Mouse (Mus musculus) ES-CJ7 (cell line): ENCODE measurements at regions not wholly inside any gene's neighbourhood (a gene's known extent, or its start where the extent isn't known, plus 50 kb on each side); places are given as distances from the start of the nearest gene placed in this dataset.

Experiments used
- DNase-seq: peaks from one replicate; pipeline ENCODE4 v3.0.0; 2011; ENCODE audit warnings: low read depth, low spot score

DNA sequence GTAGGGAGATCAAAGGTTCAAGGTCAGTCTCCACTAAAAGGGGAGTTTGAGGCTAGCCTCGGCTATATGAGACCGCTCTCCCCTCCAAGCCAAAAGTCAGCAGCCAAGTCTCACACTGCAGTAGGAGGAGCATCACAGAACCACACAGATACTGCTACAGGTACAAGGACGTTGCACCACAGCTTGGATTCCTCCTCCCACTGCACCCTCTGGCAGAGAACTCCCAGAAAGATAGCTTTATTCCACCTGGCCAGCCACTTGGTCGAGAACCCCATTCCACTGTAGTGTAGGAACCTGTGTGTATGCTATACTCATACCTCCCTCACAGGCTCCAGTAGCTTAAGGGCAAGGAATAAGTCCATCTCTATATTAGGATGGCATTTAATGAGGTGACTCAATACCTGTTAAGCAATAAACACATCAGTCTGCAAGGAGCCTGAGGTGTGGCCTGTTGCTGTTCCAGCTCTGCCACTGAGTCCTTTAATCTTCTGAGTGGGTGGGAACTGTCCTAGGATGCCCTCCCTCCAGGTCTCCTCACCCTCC lies 254.0 kb downstream of the Sox4 start:
- DNase-seq: no peak

DNA sequence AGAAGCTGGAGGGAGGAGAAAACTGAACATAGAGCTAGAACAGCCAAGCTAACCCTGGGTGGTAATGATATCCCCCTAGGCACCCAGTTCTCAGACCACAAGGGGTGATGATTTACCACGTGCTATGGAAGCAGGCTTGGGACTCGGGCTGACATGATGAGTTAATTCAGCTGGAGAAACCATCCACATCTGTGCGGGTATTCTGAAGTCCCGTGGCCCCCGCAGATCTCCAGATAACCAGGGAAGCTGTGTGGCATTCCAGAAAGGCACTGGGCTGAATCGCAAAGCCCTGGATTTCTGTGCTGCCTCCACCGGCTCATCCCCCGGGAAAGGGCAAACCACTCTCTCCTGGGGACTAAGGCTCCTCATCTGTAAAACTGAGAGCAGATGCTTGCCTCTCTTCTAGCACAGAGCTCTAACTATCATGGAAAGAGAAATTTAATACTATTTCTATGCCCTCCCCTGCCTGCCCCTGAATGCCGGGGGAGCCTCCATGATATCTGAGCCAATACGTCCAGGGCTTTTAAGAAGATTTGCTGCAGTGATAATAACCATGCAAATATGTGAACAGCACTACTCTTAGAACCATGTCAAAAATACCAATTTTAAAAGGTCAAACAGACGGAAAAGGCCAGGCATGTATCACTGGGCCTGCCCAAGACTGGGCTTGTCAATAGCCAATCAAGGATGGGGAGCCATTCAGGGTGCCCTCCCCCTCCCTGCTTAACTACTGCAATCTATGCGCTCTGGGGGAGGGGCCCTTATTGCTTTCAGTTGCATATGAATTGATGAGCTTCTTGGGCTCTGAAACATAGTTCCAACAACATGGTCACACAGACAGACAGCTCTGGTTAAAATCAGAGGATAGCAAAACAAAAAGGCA lies 255.5 kb downstream of the Sox4 start:
- DNase-seq: no peak

- peak; percentile 12 for DNase-seq
These were observed 260.4 kb downstream of the Sox4 start for GRCm38 (mm10) chr13:28693078-28693477.

- peak; percentile 16 for DNase-seq
These were observed 260.9 kb downstream of the Sox4 start for GRCm38 (mm10) chr13:28692587-28692986.

DNA sequence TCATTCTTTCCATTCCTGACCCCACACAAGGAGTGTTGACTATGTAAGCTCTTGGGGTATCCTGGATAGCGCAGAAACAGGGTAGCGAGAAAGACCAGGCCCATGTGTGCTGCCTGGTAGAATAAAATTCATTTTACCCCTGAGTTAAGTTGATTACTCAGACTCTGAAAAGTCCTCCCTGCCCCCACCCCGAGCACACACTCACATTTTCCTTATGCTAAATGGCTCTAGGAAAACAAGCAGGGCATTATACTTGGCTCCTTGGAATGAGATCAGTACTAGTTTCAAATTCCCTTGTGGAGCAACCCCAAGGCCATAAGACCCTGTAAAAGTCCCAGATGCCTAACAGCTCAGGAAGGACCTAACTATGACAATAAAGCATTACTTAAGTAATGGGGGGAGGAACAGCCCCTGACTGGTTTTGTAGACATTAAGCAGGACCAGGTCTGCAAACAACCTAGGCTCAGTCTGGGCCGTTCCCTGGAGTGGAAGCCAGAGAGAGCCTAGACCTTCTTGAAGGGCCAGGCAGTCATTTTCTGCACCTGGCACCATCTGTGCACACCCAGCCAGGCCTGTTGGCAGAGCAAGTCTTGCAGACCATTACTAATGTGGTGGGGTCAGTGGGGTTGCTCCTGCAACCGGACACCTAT lies 262.9 kb downstream of the Sox4 start:
- DNase-seq: no peak

DNA sequence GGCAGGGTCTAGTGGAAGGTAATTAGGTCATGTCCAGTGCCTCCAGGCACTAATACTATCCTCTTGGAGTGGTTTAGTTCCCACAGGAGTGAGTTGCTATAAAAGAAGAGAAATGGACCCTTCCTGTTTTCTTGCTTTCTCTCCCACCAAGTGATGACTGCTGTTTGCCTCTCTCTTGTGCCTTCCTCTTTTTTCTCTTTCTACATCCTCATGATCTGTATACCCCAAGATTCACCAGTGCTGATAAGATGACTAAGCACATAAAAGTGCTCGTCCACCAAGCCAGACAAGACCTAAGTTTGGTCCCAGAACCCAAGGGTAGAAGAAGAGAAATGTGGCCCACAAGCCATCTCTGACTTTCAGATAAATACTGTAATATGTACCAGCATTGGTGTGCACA lies 265.7 kb downstream of the Sox4 start:
- no peak for DNase-seq

- no peak for DNase-seq
These were observed 269.2 kb downstream of the Sox4 start for GRCm38 (mm10) chr13:28684311-28684710.

DNA sequence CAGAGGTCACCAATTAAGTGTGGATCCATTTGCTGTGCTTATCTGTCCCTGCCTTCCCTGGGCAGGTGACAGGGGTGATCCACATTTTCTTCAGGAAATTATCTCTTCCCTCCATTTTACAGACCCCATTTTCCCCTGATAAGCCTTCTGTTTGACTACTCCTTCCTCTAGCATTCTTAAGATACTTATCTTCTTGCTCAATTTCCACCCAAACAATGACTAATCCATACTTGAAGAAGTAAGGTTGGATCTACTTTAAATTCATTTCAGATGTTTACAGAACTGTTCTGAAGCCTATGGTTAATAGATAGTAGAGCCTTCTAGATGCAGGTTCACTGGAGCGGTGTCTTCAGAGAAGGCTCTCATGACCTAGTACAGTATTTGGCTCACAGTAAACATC lies 273.2 kb downstream of the Sox4 start:
- DNase-seq: no peak

GRCm38 (mm10) chr13:28673622-28674021 lies 279.9 kb downstream of the Sox4 start:
- no peak for DNase-seq

DNA sequence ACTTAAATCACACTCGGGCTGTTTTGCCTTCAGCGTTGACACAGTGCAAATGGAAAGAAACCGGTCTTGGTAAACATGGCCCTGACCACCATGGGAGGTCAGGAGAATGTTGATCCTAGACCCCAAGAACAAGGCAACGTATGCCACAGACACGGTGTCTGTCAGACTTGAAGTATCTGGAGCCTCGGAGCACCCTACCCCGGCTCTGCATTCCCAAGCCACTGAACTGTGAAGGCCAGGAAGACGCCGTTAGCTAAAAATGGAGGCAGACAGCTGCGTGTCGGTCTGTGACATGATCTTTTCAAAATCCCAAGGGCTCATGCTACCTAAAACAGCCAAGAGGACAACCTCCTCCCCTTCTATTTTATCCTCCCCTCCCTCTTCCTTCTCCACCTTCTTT lies 282.0 kb downstream of the Sox4 start:
- no peak for DNase-seq

DNA sequence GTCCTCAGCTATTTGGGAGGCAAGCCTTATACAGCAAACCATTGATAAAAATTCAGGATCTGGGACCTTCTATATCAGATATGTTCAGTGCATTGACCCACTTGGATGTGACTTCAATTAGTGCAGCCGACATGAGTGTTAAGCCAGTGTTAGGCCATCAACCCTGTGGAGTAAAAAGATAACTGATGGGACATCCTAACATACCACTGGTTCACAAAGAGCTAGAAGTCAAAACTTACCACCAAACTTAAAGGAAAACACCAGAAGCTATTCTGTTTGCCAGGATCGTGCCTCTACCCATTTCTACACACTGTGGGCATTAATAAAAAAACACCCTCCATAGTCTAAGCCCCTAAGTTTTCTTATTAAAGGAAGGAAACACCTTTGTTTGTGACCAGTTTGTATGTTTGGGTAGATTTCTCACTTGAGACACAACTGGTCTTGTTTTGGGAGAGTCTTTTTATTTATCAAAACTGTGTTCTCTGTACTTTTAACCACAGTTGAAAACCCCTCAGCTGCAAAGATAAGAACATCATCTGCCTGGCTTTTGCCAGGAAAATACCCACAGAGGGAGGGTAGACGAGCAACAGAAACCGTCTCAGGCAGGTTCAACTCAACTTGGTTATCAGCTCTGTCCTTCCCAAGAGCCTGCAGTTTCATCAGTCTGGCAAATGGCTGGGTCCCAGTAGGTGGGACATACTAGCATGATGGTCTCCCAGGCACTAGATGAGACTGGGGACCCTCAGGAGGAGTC lies 283.5 kb downstream of the Sox4 start:
- no peak for DNase-seq

GRCm38 (mm10) chr13:28666832-28667231 lies 286.7 kb downstream of the Sox4 start:
- no peak for DNase-seq

DNA sequence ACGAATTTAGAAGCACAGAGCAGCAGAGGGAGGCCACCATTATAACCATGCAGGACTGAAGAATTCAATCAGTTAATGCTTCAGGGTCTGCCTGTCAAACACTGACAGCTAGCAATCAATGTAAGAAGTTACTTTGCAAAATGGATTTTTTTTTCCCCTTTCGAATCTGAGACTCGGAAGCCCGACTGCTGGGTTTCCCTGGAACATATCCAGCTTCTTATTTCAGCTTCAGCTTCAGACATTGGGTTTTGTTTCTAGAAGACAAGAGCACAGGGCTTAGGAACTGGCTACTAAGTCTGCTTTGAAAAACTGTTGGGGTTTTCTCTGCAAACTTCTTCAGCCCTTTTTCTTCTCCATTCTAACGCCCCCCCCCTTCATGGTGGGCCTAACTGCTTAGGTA lies 288.4 kb downstream of the Sox4 start:
- DNase-seq: no peak

DNA sequence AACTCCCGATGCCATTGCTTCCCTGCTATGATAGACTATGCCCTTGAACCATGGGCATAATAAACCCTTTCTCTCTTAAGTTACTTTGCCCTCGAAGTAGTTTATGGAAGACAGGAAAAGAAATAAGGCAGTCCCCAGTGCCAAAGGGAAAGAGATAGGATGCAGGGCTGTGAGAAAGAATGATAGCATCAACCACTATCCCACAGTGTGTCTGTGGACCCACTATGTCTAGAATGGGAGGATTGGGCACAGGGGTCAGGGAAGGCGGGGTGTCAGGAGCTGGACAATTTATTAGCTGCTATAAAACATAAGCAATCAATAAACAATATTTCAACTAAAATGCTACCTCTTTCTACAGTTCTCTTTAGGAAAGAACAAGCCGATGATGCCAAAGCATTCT lies 288.8 kb downstream of the Sox4 start:
- no peak for DNase-seq

DNA sequence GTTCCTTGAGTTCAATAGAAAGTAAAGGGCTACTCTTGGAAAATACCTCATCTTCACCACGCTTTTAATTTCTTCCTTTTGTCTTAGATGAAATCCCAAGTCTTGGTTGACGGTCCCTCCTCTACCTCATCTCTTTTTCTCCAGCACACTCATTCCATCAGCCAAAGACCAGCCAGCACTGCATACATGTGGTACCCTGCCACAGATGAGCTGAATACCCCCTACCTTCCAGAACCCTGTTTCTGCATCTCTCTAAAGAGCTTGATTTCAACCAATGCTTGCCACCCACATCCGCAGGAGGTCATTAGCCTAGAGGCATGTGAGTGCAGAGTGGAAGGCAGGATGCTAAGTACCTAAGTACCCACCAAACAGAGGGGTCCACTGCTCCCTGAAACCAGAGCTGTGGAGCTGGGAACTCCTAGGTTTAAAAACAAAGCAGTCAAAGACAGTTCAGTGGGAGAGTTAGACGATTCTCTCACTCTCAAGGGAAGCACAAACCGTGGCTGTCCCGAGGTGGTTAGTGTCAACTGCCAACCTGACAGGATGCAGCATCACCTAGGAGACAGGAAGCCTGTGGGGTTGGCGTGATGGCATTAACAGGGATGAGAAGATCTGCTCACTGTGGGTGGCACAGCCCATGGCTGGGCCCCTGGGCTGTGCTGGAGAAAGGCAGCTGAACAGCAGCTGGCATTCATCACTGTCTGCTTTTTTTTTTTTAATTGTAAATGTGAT lies 289.4 kb downstream of the Sox4 start:
- DNase-seq: no peak

DNA sequence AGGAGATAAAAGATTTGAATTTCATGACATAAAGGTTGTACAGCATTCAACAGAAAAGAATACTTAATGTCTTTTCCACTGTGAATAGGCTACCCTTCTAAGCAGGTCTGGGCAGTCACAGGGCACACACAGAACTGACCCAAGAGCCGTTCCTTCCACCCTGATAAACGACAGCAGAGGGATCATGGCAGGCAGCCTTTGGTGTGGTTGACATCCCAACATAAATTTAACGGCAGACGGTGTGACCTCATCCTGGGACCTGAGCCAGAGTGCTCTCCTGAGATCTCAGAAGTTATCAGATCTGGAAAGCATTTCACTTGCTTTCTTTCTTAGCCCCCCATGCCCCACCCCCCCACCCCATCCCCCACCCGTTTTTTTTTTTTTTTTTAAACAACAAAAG lies 290.1 kb downstream of the Sox4 start:
- DNase-seq: no peak

DNA sequence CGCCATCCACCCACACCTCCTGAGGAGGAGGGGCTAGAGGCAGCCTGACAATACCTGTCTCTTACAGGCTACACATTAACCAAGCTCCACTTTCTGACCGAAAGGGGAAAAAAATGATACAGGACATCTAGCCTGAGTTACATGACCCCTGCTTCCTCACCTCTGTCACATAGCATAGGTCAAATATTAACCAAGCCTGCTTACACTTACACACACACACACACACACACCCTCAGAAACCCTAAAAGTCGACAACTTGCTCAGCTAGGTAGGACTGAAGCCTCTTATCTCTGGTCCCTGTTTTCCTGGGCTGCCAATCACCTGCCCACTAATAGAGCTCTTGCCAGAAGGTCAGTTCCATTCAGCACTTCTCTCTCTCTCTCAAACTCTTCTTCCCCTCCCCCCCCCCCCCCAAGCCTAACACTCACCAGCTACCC lies 291.2 kb downstream of the Sox4 start:
- DNase-seq: no peak

DNA sequence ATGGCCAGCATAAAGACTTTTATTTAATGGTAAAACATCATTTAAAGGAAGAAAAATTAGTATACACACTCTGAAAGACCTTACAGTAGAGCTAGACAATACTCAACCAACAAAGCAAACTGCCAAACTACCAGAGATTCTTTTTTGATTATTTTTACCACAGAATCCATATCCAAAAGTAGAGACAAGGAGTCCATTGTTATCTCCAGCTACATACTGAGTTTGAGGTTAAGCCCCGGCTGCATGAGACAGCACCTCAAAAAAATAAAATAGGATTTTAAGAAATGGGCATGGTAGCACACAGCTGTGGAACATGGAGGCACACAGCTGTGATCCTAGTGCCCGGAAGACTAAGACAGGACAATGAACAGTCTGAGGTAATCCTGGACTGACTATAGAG lies 293.4 kb downstream of the Sox4 start:
- DNase-seq: no peak

- no peak for DNase-seq
These were observed 294.9 kb downstream of the Sox4 start for GRCm38 (mm10) chr13:28658652-28659051.

DNA sequence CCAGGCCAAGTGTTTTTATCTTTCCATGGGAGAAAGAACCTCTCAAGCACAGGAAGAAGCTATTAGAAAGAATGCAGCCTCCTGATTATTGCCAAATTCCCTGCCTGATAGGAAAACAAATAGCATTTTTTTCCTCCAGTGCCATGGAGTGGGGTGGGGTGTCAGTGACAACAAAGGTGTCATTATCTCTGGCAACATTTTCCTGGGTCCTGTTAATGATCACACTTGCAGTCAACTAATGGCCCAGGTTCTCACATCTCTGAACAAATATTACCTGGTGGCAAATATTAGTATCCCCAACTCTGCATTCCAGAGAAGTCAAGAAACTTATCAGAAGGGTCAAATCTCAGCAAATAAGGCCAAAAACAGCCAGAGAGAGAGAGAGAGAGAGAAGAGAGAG lies 298.6 kb downstream of the Sox4 start:
- no peak for DNase-seq

DNA sequence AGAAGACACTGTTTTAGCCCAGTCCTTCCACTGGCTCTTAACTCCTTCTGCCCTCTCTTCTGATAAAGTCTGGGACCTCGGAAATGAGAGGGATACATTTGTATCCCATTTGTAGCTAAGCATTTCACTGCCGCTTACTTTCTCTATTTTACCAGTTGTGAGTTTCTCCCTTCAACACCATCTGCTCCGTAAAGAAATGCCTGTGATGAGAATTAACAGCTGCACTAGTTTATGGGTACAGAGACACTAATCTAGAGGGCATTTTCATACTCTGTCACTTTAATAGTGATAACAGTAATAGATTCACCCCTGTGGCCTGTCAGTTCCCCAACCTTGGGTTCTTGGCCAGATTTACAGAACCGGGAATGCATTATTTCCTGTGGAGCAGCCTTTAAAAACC lies 300.2 kb downstream of the Sox4 start:
- DNase-seq: no peak

DNA sequence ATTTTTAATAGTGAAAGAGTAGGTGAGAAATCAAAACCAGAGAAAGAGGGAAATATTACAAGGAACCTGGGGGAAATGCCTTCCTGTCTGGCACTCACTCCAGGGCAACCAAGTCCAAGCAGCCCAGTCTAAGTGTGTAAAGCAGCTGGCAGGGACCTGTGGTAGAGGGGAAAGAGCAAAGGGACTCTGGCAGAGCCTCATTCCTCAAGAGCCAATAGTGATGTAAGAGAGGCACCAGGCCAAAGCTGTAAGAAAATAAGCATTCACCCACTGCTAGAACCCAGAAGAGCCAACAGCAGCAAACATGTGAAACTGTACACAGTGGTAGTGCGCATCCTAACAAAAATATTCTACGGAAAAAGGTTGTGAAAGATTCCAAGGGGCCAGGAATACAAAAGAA lies 301.7 kb downstream of the Sox4 start:
- no peak for DNase-seq
